Mouse (Mus musculus): ENCODE results near the gene Nfia.
A peak's percentile ranks its signal among the peaks of the same experiment; 100 is the strongest.

Nfia gene

GRCm38 (mm10) chr4:97767025-97767424 is 5.5 kb upstream of the Nfia start:
- DNase-seq: no peak

- no peak for DNase-seq
Observed at GRCm38 (mm10) chr4:97767516-97767915, 5.0 kb upstream of the Nfia start.

GRCm38 (mm10) chr4:97769861-97770260 is 2.7 kb upstream of the Nfia start:
- no peak for DNase-seq

GRCm38 (mm10) chr4:97771426-97771825 is 1.1 kb upstream of the Nfia start:
- DNase-seq: no peak

GRCm38 (mm10) chr4:97772084-97772484 is 450 bp upstream of the Nfia start:
- DNase-seq: peak; percentile 98 to 99

GRCm38 (mm10) chr4:97773110-97773593 is 618 bp downstream of the Nfia start:
- peak; percentile 81 to 92 for DNase-seq

- DNase-seq: no peak
Observed at GRCm38 (mm10) chr4:97773791-97774190, 1.3 kb downstream of the Nfia start.

- DNase-seq: no peak
Observed at GRCm38 (mm10) chr4:97774446-97774950, 2.0 kb downstream of the Nfia start.

GRCm38 (mm10) chr4:97775059-97775458 is 2.5 kb downstream of the Nfia start:
- DNase-seq: peak; percentile 80 to 90

GRCm38 (mm10) chr4:97775494-97776265 is 3.1 kb downstream of the Nfia start:
- peak in 1 of 2 experiments; percentile 44 for DNase-seq

GRCm38 (mm10) chr4:97776388-97777080 is 4.0 kb downstream of the Nfia start:
- DNase-seq: peak in 1 of 2 experiments; percentile 33

- DNase-seq: peak; percentile 73 to 80
Observed at GRCm38 (mm10) chr4:97777081-97777705, 4.7 kb downstream of the Nfia start.

GRCm38 (mm10) chr4:97777706-97778176 is 5.2 kb downstream of the Nfia start, which contains the start of gene E130114P18Rik:
E130114P18Rik (minus strand) TSS chr4:97778078.
- DNase-seq: peak; percentile 68 to 77

GRCm38 (mm10) chr4:97778211-97779002 is 5.9 kb downstream of the Nfia start:
- peak; percentile 56 to 62 for DNase-seq

GRCm38 (mm10) chr4:97779003-97779930 is 6.7 kb downstream of the Nfia start:
- DNase-seq: no peak

GRCm38 (mm10) chr4:97780024-97780423 is 7.5 kb downstream of the Nfia start:
- DNase-seq: no peak

GRCm38 (mm10) chr4:97780666-97781435 is 8.3 kb downstream of the Nfia start:
- DNase-seq: no peak

- no peak for DNase-seq
Observed at GRCm38 (mm10) chr4:97782069-97782468, 9.5 kb downstream of the Nfia start.

GRCm38 (mm10) chr4:97782497-97782896 is 10.0 kb downstream of the Nfia start:
- DNase-seq: no peak
